Mouse (Mus musculus) heart, postnatal 14 days (tissue): ENCODE results near the gene Sowaha. TPM values are rescaled to one million over a fixed set of nuclear protein-coding genes. Genes with fewer than 3 reads are reported as not detected.

ENCODE experiments used
- DNase-seq, 2 experiments: peaks; one replicate each; pipeline ENCODE4 v3.0.0; 2021 to 2022
- intact Hi-C: fragments of 180-260 bp; cut with DNase I; formaldehyde crosslinking; loops from one replicate; pipeline ENCODE4 v1.15.1; 2025
- long read RNA-seq, 2 experiments: library from polyadenylated mRNA; stranded (forward); transcript quantifications; one replicate each; pipeline ENCODE4 v2.0.0; 2021
- total RNA-seq, 2 experiments: library from RNA; stranded (reverse); gene quantifications; 2 replicates each; pipeline ENCODE4 v1.2.3; 2021

The Sowaha gene
- total RNA-seq: under 1 TPM; 0.07 TPM
- long read RNA-seq, experiment 1: 0 reads
- long read RNA-seq, experiment 2: 0 reads

- peak; percentile 31 to 44 for DNase-seq
- intact Hi-C loops: no loop called here
Measured at GRCm38 (mm10) chr11:53479783-53480301, at the start of gene Sowaha, which contains the start of gene Gm9945. Gene Sowaha, minus strand, starts transcription at chr11:53480274. Gene Gm9945, plus strand, starts transcription at chr11:53480166.

- peak; percentile 74 to 82 for DNase-seq
- intact Hi-C loops: no loop called here
Measured at GRCm38 (mm10) chr11:53529253-53529557, 49.1 kb upstream of the Sowaha start.

DNA sequence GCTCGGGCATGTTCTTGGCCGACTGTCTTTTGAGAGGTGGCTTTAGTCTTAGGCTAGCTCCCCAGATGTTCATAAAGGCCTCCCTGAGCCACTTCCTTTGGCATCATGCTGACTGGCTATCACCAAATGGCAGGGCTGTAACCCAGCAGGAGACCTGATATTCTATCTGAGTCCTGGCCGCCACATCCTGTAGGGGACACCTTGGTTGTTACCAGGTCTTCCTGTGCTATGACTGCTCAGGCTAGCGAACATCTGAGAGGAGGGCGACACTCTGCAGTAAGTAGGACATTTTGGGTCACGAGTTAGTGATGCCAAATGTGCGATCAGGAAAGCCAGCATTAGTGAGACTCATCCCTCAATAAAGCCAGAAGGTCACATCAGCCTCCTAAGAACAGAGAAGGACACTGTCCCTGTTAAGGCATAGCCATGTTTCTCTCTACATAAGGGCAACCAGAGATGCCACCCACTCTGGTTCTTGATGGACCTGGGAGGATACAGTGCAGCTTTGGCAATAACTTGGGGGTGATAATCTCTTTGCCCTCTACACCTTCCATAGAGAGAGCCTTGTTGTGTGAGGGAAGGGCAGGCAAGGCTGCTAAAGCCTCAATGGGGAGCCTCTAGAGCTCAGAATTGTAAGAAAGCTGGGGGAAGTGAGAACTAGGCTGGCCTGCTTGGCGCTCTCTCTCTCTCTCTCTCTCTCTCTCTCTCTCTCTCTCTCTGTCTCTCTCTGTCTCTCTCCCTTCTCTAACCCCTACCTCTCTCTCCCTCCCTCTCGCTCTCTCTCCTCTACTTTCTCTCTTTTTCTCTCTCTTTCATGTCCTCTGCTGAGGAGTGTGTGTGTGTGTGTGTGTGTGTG, 48.6 kb upstream of the Sowaha start:
- intact Hi-C loops: no loop called here
- no peak for DNase-seq

DNA sequence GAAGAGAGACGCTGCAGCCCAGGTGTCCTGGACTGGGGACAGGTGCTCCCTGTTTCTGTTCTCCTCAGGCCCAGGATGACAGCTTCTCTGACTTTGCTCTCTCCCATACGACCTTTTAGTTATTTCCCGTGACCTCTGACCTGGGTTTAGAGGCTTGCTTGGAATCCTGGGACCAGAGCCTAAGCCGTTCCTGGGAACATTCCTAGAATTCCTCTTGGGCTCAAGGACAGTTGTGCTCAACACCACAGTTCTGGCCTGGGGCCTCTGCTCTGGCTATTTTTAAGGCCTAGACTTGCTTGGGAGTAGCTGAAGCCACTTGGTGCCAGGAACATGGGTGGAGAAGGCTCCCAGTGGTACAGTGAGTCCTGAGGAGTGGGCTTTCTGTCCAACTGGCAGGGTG, 45.4 kb upstream of the Sowaha start:
- DNase-seq: peak; percentile 36 to 52
- intact Hi-C loops: no loop called here

DNA sequence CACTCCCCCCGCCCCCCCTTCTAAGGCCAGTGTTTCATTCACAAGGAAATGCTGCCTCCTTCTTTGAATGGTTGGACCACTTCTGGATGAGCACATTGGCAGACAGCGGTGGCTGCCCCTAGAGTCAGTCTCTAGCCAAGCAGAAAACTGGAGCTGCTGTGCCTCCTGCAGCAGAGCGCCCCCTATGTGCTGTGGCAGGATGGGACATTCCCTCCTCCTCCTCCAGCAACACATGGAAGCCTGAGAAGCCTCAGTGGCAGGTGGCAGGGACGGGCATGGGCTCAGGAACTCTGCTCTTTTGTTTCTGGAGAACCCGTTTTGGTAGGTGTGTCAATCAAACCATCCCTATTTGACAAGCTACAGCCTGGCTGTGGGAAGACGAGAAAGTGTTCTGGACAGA, 44.8 kb upstream of the Sowaha start:
- peak in 1 of 2 experiments; percentile 48 for DNase-seq
- intact Hi-C loops: no loop called here

DNA sequence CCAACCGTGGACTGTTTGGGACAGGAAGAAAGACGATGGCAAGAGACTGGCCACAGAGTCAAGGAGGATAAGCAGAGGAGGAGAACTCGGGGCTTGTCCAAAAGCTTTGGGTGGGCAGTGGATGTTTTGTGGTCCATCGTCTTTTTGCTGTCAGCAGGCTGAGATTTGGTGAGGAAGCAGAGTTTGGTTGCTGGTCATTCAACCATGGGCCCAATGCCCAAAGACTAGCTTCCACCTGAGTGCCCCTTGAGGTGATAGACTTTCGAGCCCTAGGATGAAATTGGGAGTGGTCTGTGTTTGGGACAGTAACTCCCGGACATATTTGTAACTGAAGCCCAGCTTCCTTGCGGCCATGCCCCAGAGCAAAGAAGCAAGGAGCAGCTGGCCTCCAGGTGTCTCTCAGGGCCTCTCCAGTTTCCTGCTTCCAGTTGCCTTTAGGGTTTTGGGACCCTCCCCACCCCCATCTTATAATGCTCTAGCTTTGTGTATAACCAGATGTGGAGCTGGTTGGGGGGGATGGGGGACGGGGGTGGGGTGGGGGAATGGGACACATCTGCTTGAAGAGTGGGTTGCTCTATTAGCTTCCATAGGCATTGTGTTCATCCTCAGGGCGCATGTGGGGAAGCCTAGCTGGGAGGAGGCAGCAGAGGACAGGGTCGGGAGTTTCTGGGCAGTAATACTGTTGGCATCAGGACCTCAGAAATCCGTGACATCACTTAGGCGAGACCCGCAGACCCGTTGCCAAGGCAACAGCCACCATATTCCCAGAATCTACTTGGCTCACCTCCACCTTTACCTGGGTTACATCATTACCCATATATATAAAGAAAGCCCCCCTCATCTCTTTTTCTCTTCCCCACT, 43.7 kb upstream of the Sowaha start:
- intact Hi-C loops: no loop called here
- no peak for DNase-seq

DNA sequence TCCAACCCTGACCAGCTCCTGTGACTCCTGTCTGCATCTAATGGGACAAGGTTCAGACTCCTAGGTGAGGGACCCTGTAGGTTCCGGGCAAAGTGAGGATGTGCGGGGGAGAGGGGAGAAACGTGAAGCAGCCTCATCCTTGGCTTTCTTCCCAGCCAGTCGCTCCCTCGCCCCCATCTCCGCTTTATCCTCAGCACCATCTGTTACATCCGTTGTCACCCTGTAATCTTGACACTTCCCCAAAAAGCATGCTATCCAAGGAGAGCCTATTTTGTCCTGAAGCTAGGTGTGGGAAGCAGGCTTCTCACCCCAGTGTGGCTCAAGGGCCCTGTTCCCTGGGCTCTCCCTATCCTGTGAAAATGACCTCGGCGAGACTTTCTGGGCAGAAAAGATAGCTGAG, 42.9 kb upstream of the Sowaha start:
- no peak for DNase-seq
- intact Hi-C loops: no loop called here

DNA sequence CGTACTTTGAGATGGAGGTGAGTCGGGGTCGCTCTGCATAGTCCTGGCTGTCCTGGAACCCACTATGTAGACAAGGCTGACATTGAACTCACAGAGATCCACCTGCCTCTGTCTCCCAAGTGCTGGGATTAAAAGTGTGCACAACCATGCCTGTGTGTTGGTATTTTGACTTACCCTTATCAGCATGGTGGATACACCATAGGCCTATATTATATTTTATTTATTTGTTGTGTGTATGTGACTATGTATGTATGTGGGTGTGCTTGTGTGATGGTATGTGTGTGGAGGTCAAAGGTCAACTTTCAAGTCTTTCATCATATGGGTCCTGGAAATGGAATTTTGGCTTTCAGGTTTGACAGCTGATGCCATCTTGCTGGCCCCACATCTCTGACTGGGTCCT, 42.3 kb upstream of the Sowaha start:
- intact Hi-C loops: no loop called here
- no peak for DNase-seq

DNA sequence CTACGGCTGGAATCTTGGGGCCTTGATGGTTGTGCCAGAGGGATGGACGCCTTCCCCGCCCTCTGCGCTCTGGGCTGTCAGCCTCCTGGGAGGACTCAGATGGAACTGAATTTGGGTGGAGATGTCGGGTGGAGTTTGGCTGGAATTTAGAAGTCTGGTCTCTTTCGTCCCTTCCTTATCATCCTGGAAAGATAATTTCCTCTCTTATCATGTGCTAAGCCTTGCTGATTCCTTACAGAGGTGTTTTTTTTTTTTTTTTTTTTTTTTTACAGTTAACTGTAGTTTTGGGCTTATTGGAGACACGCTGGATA, 41.7 kb upstream of the Sowaha start:
- peak; percentile 48 to 64 for DNase-seq
- intact Hi-C loops: no loop called here

DNA sequence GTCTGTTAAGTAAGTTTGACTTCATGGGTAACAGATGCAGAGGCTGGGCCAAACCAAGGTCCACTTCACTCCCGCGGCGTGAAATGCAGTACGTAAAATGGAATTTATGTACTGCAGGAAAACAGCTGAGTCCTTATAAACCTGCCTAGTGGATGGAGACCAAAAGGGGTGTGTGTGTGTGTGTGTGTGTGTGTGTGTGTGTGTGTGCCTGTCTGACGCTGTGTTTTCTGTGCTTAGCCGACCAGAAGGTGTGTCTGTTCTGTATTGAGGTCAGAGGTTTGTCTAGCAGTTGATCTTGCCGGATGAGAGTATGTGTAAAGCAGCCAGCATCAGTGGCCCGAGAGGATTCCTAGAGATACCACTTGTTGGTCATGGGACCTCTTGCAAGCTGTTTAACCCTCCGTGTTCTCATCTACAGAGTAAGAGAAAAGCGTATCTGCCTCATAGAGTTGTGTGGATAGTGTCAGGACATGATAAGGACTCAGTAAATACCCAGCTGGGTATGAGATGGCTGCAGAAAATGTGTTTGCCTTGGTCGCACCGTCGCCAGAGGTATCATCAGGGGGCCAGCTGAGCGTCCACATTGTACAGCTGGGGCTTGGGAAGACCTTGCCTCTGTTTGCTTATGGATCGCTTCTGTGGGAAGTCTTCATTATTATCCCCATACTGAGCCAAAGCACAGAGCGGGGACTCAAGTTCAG, 41.2 kb upstream of the Sowaha start:
- intact Hi-C loops: no loop called here
- DNase-seq: no peak

GRCm38 (mm10) chr11:53520122-53520978, 40.3 kb upstream of the Sowaha start:
- intact Hi-C loops: no loop called here
- DNase-seq: peak; percentile 66 to 71

- intact Hi-C loops: no loop called here
- peak; percentile 77 to 83 for DNase-seq
Measured at GRCm38 (mm10) chr11:53519207-53520121, 39.4 kb upstream of the Sowaha start, which contains the start of gene Sept8. Gene Sept8, plus strand, starts transcription at chr11:53519257.

DNA sequence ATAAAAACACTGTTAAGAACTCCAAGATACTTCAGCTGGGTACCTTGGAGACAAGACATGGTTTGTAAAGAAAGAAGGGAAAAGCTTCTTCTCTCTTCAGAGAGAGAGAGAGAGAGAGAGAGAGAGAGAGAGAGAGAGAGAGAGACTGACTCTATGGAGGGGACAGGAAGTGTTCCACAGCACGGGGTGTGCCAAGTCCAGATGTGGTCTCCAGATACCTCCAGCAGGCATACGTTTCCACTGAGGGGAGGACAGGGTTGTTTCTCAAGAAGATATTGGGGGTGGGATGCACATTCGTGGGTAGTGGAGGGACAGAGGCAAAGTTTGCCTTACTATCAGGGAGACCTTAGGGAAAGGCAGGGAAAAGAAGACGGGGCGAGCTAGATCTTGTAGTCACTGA, 38.7 kb upstream of the Sowaha start:
- DNase-seq: no peak

DNA sequence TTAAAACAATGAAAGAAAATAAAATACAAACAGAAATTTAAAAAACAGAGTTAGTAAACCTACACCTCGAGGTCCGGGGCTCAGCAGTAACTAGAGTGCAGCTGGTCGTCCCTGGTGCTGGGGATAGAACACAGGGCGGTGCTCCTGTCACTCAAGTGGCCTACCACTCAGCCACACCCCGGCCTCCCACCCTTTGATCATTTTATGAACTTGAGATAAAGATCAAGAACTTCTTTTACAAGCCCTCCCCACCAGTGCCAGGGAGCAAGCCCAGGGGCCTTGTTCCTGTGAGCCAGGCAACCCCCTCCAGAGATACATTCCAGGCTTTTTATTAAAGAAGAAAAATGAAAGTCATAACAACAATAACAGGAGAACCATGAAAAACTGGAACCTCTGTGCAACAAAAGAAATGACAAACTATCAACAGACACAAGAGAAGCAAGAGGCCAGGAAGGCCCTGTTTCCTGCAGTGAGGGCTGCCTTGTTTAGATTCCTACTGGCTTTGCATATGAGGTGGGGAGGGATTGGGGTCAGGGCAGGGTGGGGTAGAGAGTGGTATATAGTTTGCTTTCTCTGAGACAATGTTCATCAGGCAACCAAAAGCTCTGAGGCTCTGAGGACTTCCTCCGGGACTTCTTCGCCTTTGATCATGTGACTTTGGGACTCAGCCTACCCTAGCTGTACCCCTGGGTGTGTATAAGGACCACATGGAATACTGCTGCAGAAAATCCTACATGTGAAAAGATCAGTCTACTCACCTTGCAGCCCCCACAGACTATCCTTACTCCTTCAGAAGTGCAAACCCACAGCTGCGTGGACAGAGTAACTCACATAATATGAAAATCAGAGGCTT, 36.9 kb upstream of the Sowaha start:
- no peak for DNase-seq
- intact Hi-C loops: no loop called here

More for the DNA sequence above, 38.7 kb upstream of the Sowaha start:
- intact Hi-C loops: no loop called here

- intact Hi-C loops: no loop called here
- no peak for DNase-seq
Measured at GRCm38 (mm10) chr11:53510351-53510750, 30.3 kb upstream of the Sowaha start.

GRCm38 (mm10) chr11:53508591-53508990, 28.5 kb upstream of the Sowaha start:
- peak in 1 of 2 experiments; percentile 30 for DNase-seq
- intact Hi-C loops: loop anchor here (2.0 kb wide), 1 partner anchor 38 kb away; the partner anchor contains the start of gene Gm9837

GRCm38 (mm10) chr11:53508152-53508551, 28.1 kb upstream of the Sowaha start:
- DNase-seq: peak; percentile 75 to 76
- intact Hi-C loops: loop anchor here (2.0 kb wide), 1 partner anchor 37 kb away; the partner anchor contains the start of gene Gm9837
